Mouse (Mus musculus) ES-Bruce4 (cell line): Measurements from ENCODE around the gene Akirin2. TPM values are rescaled to one million over a fixed set of nuclear protein-coding genes. Genes with fewer than 3 reads are reported as not detected.

Source experiments
- H3K27ac ChIP-seq: 2 replicates; pipeline ENCODE4 v1.5.1; 2012; ENCODE audit warnings: low read length, inconsistent platforms; ENCODE audit not compliant: insufficient read depth
- H3K27me3 ChIP-seq: 2 replicates; pipeline ENCODE4 v1.6.1; 2012; ENCODE audit warnings: mild to moderate bottlenecking, low read length, inconsistent platforms; ENCODE audit not compliant: control insufficient read depth, poor library complexity, insufficient read depth, severe bottlenecking
- H3K36me3 ChIP-seq: 2 replicates; pipeline ENCODE4 v1.6.1; 2012; ENCODE audit warnings: inconsistent platforms, mild to moderate bottlenecking, low read length, moderate library complexity; ENCODE audit not compliant: control insufficient read depth, poor library complexity, insufficient read depth, severe bottlenecking
- H3K4me1 ChIP-seq: one replicate; pipeline ENCODE4 v1.8.1; 2011; ENCODE audit warnings: low read length; ENCODE audit not compliant: control insufficient read depth, insufficient read depth
- H3K4me3 ChIP-seq: 2 replicates; pipeline ENCODE4 v1.5.1; 2011; ENCODE audit warnings: low read depth, mild to moderate bottlenecking, low read length
- H3K9ac ChIP-seq: 2 replicates; pipeline ENCODE4 v1.6.1; 2012; ENCODE audit warnings: low read depth, mild to moderate bottlenecking, inconsistent platforms; ENCODE audit not compliant: poor library complexity, severe bottlenecking
- H3K9me3 ChIP-seq: replicated peaks from 2 replicates; pipeline ENCODE4 v1.6.1; 2012; ENCODE audit warnings: mild to moderate bottlenecking, low read length, inconsistent platforms; ENCODE audit not compliant: control insufficient read depth, poor library complexity, insufficient read depth, severe bottlenecking
- CTCF ChIP-seq: IDR thresholded peaks from one replicate; pipeline ENCODE4 v1.8.1; 2011; ENCODE audit warnings: low read depth, low read length
- EP300 ChIP-seq: IDR thresholded peaks from 2 replicates; pipeline ENCODE4 v1.6.1; 2011; ENCODE audit warnings: low read depth, low read length; ENCODE audit not compliant: insufficient read depth
- POLR2A ChIP-seq: IDR thresholded peaks from one replicate; pipeline ENCODE4 v1.8.1; 2011; ENCODE audit warnings: low read length; ENCODE audit not compliant: insufficient read depth
- polyA plus RNA-seq: library from polyadenylated mRNA; stranded (reverse); fragments of >200 nt; gene quantifications from 2 replicates; pipeline ENCODE4 v1.2.4, GENCODE M21; 2011; ENCODE audit warnings: low read depth; ENCODE audit not compliant: missing spikeins, insufficient read depth, insufficient read length

Akirin2 gene
- polyA plus RNA-seq, 1 experiment = 117 TPM

- Histone ChIP-seq H3K27me3 (no peaks in the 10 kb centered on the region), H3K36me3 (no peaks in the 10 kb centered on the region), H3K4me1 (no peaks in the 10 kb centered on the region), H3K9ac (no peak overlapping the region), H3K4me3 (no peak overlapping the region), H3K27ac (no peak overlapping the region), H3K9me3 (peaks cover 4% of the 10 kb centered on the region; the same call in 1 of the 2 replicates)
- no peak for TF ChIP-seq EP300
- no peak for TF ChIP-seq CTCF
Measured at GRCm38 (mm10) chr4:34529379-34529778, 21.4 kb upstream of the Akirin2 start.

GRCm38 (mm10) chr4:34529941-34530340, 20.8 kb upstream of the Akirin2 start:
- H3K4me3 ChIP-seq = no peak overlapping the region
- H3K36me3 ChIP-seq = no peaks in the 10 kb centered on the region
- H3K4me1 ChIP-seq = no peaks in the 10 kb centered on the region
- peaks cover 10% of the 10 kb centered on the region; the same call in 1 of the 2 replicates for H3K9me3 ChIP-seq
- H3K27ac ChIP-seq = no peak overlapping the region
- TF ChIP-seq EP300 (no peak), CTCF (no peak), POLR2A (no peak)
- H3K27me3 ChIP-seq = no peaks in the 10 kb centered on the region
- no peak overlapping the region for H3K9ac ChIP-seq

- Histone ChIP-seq H3K36me3 (no peaks in the 10 kb centered on the region; the same call in 1 of the 2 replicates), H3K4me3 (peak overlapping the region; percentile 96), H3K27me3 (no peaks in the 10 kb centered on the region), H3K4me1 (peaks cover 2% of the 10 kb centered on the region), H3K27ac (peak overlapping the region; percentile 48), H3K9ac (peak overlapping the region; percentile 99), H3K9me3 (no peaks in the 10 kb centered on the region)
- no peak for TF ChIP-seq CTCF
- no peak for TF ChIP-seq POLR2A
- TF ChIP-seq EP300 = no peak
Measured at GRCm38 (mm10) chr4:34549981-34550747, 573 bp upstream of the Akirin2 start.

- Histone ChIP-seq H3K4me3 (peak overlapping the region; percentile 96), H3K27me3 (no peaks in the 10 kb centered on the region), H3K9ac (peak overlapping the region; percentile 99), H3K4me1 (peaks cover 4% of the 10 kb centered on the region), H3K27ac (peak overlapping the region; percentile 64), H3K9me3 (no peaks in the 10 kb centered on the region), H3K36me3 (peaks cover 3% of the 10 kb centered on the region)
- TF ChIP-seq EP300 (no peak), POLR2A (no peak), CTCF (no peak)
Measured at GRCm38 (mm10) chr4:34551098-34551809, 517 bp downstream of the Akirin2 start.

- Histone ChIP-seq H3K27me3 (no peaks in the 10 kb centered on the region), H3K27ac (no peak overlapping the region), H3K4me1 (peaks cover 4% of the 10 kb centered on the region), H3K36me3 (peaks cover 3% of the 10 kb centered on the region), H3K4me3 (peak overlapping the region; percentile 96), H3K9ac (peak overlapping the region; percentile 99), H3K9me3 (no peaks in the 10 kb centered on the region)
- TF ChIP-seq CTCF = no peak
- no peak for TF ChIP-seq POLR2A
- TF ChIP-seq EP300 = no peak
Measured at GRCm38 (mm10) chr4:34551966-34552365, 1.2 kb downstream of the Akirin2 start.

GRCm38 (mm10) chr4:34554596-34554995, 3.9 kb downstream of the Akirin2 start:
- TF ChIP-seq EP300 = no peak
- no peak for TF ChIP-seq CTCF
- TF ChIP-seq POLR2A = no peak
- no peak overlapping the region for H3K4me3 ChIP-seq
- no peaks in the 10 kb centered on the region for H3K27me3 ChIP-seq
- peaks cover 3% of the 10 kb centered on the region for H3K36me3 ChIP-seq
- H3K4me1 ChIP-seq = peaks cover 4% of the 10 kb centered on the region
- no peak overlapping the region for H3K27ac ChIP-seq
- H3K9ac ChIP-seq = no peak overlapping the region
- H3K9me3 ChIP-seq = no peaks in the 10 kb centered on the region
